ENCODE assay signal across 9 mouse cellular contexts in the genomic region with DNA sequence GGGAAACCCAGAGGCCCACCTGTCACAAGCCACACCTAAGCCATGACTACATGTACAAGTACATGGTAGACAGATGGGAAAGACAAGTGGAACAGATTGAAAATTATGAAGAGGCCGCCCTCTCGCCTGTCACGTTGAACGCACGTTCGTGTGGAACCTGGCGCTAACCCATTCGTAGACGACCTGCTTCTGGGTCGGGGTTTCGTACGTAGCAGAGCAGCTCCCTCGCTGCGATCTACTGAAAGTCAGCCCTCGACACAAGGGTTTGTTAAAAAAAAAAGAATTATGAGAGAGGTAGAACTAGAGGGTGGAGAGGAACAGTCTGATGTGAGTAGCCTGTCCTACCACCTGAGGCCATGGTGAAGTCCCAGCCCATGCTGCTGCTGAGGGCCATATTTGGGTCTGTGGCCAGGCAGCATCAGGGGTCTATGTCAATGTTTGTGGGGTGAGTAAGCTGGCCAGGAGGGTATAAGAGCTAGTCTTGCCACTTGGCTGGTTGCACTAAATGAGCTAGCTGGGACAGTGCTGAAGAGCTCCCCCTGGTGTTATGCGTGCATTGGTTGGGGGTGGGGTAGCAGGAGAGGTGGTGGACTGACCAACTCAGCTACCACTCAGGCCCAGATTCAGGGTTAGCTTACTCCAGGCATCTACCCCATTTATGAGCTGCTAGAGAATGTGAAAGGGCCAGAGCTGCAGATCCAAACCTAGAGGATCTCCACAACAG. TPM values are rescaled to one million over a fixed set of nuclear protein-coding genes. Genes with fewer than 3 reads are reported as not detected.
DNase-seq lines count a peak whose midpoint lies in the region; TF ChIP-seq lines count a peak whose summit lies in the region.
"Had no signal": no experiment of that assay in that cellular context is flagged by ENCODE, and none has a peak within 500 bp of the region (broad histone marks: within the 10 kb centered on the region; RNA-seq: fewer than 3 reads in every experiment).

No protein-coding gene starts in this region.

- DNase-seq in 3134 (ENCODE audit: extremely low read depth, insufficient read length, low spot score): peak; percentile 19
- peak; percentile 69 for DNase-seq in cerebellum, adult 9-10 months
- DNase-seq in gastrocnemius, postnatal 4 days (ENCODE audit: low spot score in 2 of 2): peak; percentile 12 to 23
- peak; percentile 29 for DNase-seq in layer of hippocampus, adult 9-11 months
- peak; percentile 29 for DNase-seq in lung, postnatal 25 days (ENCODE audit: low spot score)
- DNase-seq in spleen, postnatal 4 days (ENCODE audit: low spot score in 2 of 2): peak; percentile 55 to 79
- no peak for DNase-seq in forebrain, embryonic 10.5 days (ENCODE audit: extremely low spot score, low spot score)

- no peaks in the 10 kb centered on the region for H3K27me3 ChIP-seq in ES-Bruce4 (ENCODE audit: control insufficient read depth, insufficient read depth, low read length, poor library complexity, severe bottlenecking)
- no peaks in the 10 kb centered on the region for H3K27me3 ChIP-seq in forebrain, embryonic 10.5 days (ENCODE audit: poor library complexity, severe bottlenecking)

- no peak overlapping the region for H3K9ac ChIP-seq in ES-Bruce4 (ENCODE audit: low read depth, poor library complexity, severe bottlenecking)

- no peak overlapping the region for H3K27ac ChIP-seq in ES-Bruce4 (ENCODE audit: insufficient read depth, low read length)
- H3K27ac ChIP-seq in forebrain, embryonic 10.5 days: no peak overlapping the region

- 82% methylated on average over 16 of the region's 16 CpGs for WGBS in forebrain, embryonic 10.5 days

- TF ChIP-seq POLR2A in ES-Bruce4 (IDR thresholded peaks at IDR 0.05; ENCODE audit: insufficient read depth, low read length): no peak

- no peaks in the 10 kb centered on the region for H3K4me1 ChIP-seq in ES-Bruce4 (ENCODE audit: control insufficient read depth, insufficient read depth, low read length)
- no peaks in the 10 kb centered on the region for H3K4me1 ChIP-seq in forebrain, embryonic 10.5 days

- no peak for TF ChIP-seq EP300 in ES-Bruce4 (IDR thresholded peaks at IDR 0.05; ENCODE audit: insufficient read depth, low read depth, low read length)

- TF ChIP-seq CTCF in ES-Bruce4 (IDR thresholded peaks at IDR 0.05; ENCODE audit: low read depth, low read length): peak; percentile 77

- peaks cover 5% of the 10 kb centered on the region for H3K36me3 ChIP-seq in ES-Bruce4 (ENCODE audit: control insufficient read depth, insufficient read depth, low read length, poor library complexity, severe bottlenecking)
- H3K36me3 ChIP-seq in forebrain, embryonic 10.5 days (replicated peaks): peaks cover 56% of the 10 kb centered on the region

- no peaks in the 10 kb centered on the region for H3K9me3 ChIP-seq in ES-Bruce4 (replicated peaks; ENCODE audit: control insufficient read depth, insufficient read depth, low read length, poor library complexity, severe bottlenecking)
- H3K9me3 ChIP-seq in forebrain, embryonic 10.5 days: no peaks in the 10 kb centered on the region

- H3K4me3 ChIP-seq in ES-Bruce4 (ENCODE audit: low read depth, low read length): no peak overlapping the region
- H3K4me3 ChIP-seq in forebrain, embryonic 10.5 days: no peak overlapping the region
- H3K4me3 ChIP-seq: myocyte had no signal

RNA-seq across cellular contexts. Expression of a gene that starts 24.5 kb away (rescaled TPM):
- polyA plus RNA-seq in ES-Bruce4 (2011; ENCODE audit: insufficient read depth, insufficient read length, low read depth, missing spikeins): 92.0 and 95.1 TPM in 2 replicates
- total RNA-seq in gastrocnemius, postnatal 4 days (2021): 10 to 100 TPM; 35.4 to 38.9 TPM
- 81.3 and 84.1 TPM in 2 replicates for polyA plus RNA-seq in forebrain, embryonic 10.5 days (2016; fragmentation: Nextera tagmentation; extraction: Ambion mirVana)

RNA-seq across cellular contexts. Expression of a gene that starts 43.2 kb away (rescaled TPM):
- polyA plus RNA-seq in ES-Bruce4 (2011; ENCODE audit: insufficient read depth, insufficient read length, low read depth, missing spikeins): 470 and 481 TPM in 2 replicates
- total RNA-seq in gastrocnemius, postnatal 4 days (2021): 1,000 to 10,000 TPM; 1,365 to 1,414 TPM
- 837 and 865 TPM in 2 replicates for polyA plus RNA-seq in forebrain, embryonic 10.5 days (2016; fragmentation: Nextera tagmentation; extraction: Ambion mirVana)
